Mouse (Mus musculus): ENCODE data around the gene Nap1l1.
A peak's percentile ranks its signal among the peaks of the same experiment; 100 is the strongest.
"Not testable (repeated sequence)": the region's sequence is repeated elsewhere in the genome, so short reads cannot be mapped to it uniquely, and the experiment has no call there.

Nap1l1 gene

DNA sequence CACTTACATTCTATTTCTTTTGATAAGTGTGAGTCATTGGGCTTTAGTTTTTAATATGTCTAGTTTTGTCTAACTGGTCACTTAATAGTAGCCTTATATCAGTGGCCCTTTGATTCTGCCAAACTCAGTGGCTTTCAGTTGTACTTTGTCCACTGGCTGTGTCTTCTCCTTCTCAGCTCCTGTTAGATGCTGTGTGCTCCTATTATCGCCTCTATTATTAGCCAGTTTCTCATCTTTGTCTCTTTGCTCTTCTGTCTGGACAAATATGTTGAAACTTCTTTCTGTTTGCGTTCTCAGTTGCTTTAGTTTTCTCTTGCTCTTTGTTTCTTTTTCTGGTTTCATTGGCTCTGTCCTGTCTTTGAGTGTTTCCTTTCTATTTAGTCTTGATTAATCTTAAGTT is 9.6 kb downstream of the Nap1l1 start:
- DNase-seq: no peak

DNA sequence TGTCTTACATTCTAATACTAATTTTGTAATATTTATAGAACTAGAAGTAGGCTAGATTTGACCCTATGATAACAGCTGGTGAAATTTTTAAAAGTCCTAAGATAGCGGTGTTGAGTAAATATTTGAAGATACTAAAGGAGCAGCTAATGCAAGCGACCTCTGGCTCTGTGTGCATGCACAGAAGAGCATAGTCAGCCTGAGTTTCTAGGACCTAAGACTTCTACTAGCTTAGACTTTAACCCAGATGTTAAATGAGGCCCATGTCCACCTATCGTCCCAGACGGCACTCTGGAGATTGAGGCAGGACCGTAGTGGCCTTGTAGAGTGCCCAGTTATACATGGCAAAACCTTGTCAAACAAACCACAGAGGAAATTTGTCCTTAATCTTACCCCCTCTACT is 11.1 kb downstream of the Nap1l1 start:
- DNase-seq: no peak

DNA sequence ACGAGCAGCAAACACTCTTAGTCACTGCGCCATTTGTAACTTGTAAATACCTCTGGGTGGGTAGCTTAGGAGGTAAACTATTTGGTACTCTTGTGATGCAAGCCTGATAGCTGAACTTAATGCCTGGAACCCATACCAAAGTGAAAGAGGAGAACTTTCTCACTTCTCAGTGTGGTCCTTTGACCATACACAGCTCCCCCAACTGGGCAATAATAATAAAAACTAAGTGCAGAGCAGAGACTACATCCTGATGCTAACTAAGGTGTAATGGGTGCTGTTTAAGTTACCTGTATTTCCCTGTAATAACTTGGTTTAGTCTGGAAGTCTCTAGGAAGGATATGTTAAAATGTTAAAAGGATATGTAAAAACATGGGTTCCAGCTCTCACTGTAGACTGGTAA is 15.8 kb downstream of the Nap1l1 start:
- no peak for DNase-seq

DNA sequence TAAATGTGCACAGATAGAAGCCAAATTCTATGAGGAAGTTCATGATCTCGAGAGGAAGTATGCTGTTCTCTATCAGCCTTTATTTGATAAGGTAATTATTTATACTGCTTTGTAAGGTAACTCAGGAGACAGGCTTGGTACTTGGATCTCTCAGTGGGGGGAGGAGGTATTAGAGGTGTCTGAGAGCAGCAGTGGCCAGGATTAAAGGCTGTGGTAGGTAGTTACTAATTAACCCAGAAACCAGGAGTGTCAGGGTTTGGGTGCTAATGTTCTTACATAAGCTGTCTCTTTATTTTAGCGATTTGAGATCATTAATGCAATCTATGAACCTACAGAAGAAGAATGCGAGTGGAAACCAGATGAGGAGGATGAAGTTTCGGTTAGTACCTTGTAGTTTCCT is 17.1 kb downstream of the Nap1l1 start:
- DNase-seq: not testable (repeated sequence)

DNA sequence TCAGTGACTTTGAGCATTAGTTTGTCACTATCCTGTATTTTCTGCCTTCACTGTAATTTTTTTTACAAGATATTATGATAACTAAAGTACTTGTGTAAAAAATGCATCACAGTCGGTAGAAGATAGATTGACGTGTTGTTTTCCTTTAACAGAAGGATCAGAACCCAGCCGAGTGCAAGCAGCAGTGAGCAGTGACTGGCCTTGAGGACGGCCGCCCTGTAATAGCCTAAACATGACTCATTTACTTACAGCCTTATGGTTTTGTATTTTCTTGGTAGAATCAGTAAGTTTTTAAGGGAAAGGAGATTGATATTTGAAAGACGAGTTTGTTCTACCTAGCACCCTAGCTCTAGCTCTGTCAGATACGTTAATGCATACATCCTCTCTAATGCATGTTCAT is 22.9 kb downstream of the Nap1l1 start:
- DNase-seq: no peak

DNA sequence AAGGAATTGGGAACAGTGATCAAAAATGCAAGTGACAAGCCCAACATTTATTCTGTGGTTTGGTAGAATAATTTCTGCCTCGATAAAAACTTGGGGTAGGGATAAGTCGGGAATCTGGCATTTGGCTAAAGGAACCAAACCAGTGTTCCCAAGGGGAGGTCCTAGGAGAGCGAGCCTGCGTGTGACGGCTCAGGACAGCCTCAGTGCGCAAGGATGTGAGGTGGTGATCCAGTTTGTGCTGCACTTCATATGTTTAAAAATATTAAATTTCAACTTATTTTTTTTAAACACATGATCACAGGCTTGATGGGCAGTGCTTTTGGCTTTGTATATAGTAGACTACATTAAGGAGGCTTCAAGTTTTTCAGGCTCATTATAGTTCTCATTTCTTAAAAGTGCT is 26.9 kb downstream of the Nap1l1 start:
- DNase-seq: no peak

DNA sequence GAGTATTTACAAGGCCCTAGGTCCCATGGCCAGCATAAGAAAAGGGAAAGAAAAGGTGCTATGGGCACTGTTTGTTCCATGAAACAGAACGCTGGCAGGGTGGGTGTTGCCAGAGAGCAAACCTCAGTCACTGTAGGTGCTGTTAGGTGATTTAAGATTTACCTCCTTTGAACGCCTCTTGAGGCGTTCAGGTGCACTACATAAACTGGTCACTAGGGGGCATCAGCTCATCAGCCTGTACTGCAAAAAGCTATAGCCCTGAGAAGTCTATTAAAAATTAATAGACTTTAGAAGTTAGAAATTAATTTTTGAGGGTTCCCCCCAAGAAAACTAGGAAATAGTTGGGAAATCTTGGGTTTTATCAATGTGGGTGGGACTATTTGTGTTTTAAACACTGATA is 30.0 kb downstream of the Nap1l1 start:
- peak; percentile 75 to 81 for DNase-seq

DNA sequence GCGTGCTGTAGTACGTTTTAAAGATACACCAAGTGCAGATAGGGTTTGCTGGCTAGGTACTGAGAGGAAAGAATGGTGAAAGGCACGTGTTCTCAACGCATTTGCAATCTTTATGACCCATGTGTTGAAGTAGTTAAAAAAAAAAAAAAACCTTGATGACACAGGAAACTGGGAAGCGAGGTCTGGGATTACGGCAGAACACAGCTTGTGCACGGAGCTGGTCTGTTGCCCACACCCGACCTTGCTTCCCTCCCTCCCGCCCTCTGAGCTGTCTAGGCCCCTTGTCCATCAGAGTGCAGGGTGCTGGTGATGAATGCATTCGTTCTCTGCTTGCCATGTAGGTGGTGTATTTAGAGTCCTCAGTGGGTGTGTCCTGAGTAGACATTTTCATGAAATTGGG is 30.7 kb downstream of the Nap1l1 start:
- no peak for DNase-seq

- no peak for DNase-seq
Measured at GRCm38 (mm10) chr10:111504606-111505005, 31.6 kb downstream of the Nap1l1 start.

- no peak for DNase-seq
Measured at GRCm38 (mm10) chr10:111505406-111505805, 32.4 kb downstream of the Nap1l1 start.

DNA sequence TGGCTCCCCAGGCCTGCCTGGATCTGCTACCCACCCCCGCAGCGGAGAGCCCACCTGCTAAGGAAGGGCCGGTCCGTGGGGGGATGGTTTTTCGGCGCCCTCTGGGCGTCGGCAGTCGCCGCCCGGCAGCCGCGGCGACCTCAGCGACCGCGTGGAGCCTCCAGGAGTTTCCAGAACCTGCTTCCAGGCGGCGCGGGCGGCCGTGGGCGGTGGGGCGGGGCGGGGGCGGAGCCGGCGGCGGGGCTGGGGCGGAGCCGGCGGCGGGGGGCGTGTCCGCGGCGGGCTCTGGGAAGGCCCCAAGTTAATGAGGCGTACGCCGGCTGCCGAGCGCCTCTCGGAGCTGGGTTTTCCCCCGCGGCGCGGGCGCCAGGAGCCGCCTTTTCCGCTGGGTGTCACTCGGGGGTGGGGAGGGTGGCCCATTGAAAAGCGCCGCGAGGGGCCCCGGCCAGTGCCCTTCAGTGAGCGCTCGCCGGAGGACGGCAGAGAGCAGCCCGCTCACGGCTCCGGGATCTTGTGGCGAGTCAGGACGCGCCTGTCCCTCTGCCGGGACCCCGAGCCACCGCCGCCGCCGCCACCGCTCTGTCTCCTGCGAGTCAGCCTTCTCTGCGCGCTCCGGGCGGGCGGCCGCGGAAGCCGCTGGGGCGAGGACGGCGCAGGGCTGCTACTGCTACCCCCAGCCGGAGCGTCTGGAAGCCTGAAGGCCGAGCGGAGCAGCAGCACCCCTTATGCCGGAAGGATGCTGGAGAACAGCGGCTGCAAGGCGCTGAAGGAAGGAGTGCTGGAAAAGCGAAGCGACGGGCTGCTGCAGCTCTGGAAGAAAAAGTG is 33.3 kb downstream of the Nap1l1 start, which contains the start of gene Phlda1:
Phlda1 (plus strand) TSS at position 186 of the 825 bp plus-strand sequence.
- peak; percentile 95 to 96 for DNase-seq

GRCm38 (mm10) chr10:111506926-111507459 is 34.0 kb downstream of the Nap1l1 start:
- peak in 1 of 2 experiments; percentile 24 for DNase-seq

GRCm38 (mm10) chr10:111507460-111508211 is 34.6 kb downstream of the Nap1l1 start:
- DNase-seq: peak; percentile 82 to 88

- DNase-seq: no peak
Measured at GRCm38 (mm10) chr10:111508324-111509080, 35.5 kb downstream of the Nap1l1 start.

- no peak for DNase-seq
Measured at GRCm38 (mm10) chr10:111509103-111509784, 36.2 kb downstream of the Nap1l1 start.

DNA sequence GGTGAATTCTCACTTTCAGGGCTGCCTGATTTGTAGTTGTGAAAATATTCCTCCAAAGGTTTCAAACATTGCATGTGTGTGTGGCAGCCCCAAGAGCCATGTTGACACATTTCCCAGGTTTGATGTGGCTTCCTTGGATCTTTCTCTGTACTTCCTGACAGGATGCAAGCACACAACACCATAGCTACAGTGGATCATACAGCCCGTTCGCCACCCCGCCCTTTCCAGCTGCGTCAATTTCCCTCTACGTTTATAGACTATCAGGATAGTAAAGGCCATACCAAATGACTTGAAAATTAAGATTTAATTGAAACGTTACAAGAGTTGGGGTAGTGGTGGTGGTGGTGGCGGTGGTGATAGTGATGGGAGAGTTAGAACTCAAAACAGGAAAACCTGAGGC is 37.0 kb downstream of the Nap1l1 start:
- no peak for DNase-seq

- no peak for DNase-seq
Measured at GRCm38 (mm10) chr10:111510798-111511197, 37.8 kb downstream of the Nap1l1 start.

DNA sequence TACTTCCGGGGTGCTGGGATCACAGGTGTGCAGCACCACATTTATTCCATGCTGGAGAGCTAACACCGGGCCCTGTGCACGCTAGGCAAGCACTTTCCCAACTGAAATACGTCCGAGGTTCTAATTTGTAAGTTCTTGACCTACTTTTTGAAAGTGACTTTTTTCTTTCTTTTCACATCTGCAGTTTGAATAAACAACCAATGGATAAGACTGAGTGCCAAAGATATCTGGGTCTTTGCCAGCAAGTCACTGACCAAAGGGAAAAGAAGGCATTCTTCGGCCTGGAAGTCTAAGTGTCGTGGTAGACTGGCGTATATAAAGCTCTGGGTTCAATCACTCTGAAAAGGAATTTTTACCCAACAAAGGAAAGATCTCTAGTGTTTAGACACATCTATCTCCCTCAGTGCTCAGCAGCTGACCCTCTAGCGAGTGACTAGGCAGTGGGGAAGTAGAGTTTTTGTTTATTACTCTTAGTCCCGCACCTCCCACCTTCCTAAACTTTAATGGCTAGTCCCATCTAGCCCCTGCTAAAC is 39.1 kb downstream of the Nap1l1 start:
- DNase-seq: peak in 1 of 2 experiments; percentile 42

DNA sequence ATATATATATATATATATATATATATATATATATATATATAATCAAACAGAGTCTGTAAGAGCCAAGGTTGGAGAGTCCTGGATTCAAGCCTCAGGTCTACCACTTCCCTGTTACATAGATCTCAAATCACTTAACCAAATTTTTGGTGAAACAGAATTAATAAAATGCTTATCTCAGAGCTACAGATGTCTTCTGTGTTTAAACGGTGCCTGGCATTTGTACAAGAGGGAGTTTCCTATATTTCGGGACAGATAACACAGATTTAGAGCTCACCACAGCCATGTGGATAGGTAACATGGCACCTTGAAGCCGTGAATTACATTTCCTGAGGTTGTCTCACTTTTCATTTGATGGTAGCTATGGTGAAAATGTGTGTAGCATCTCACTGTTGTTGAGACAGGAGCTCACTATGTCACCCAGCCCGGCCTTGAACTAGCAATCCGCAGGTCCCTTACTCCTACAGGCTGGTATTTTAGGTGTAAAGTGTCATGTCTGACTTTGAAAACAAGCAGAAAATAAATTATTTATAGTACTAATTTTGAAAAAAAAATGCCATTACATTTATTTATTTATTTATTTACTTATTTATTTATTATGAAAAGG is 41.4 kb downstream of the Nap1l1 start:
- DNase-seq: no peak

DNA sequence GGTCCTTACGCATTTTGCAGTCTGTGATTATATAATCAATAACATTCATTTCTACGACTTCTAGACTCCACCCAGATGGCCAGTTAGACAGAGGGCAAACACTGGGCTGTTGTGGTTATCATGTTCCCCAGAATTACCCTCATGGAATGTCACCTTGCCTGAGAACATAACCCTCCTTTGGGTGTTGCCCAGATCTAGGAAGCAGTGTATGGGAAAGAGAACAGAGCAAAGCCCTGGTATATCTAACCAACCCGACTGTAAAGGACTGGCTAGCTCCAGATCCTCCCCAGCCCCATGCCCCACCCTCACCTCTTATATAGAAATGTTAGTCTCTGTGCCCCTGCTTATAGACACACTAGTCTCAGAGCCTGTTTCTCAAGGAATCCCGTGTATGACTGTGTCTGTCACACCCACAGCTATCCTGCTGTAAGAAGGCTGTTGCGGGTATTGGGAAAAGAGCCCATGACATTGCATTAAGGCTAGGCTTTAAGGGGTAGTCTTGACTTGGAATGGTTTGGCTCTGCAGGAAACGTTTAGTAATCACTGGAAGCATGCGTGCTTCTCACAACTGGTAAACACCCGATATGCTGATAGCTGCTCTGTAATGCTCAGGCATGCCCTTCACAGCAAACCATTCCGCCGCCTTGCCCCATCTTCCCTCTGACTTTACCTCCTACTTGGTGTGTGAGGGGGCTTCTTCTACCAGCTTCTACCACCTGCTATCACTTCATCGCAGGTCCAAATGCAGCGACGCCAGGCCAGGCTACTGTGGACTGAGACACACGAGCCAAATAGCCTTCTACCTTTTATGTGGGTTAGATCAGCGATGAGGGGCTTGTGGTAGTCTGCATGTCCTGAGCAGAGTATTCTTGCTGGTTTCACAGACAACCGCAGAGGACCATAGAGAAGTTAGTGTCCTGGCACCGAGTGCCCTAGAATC is 42.3 kb downstream of the Nap1l1 start:
- DNase-seq: no peak
